Mouse (Mus musculus): ENCODE measurements at regions not wholly inside any gene's neighbourhood (a gene's known extent, or its start where the extent isn't known, plus 50 kb on each side); places are given as distances from the start of the nearest gene placed in this dataset.

- H3K27me3 ChIP-seq (ENCODE audit: control insufficient read depth, insufficient read depth, low read length): no peaks in the 10 kb centered on the region
- H3K9ac ChIP-seq: no peak overlapping the region
- H3K4me2 ChIP-seq (replicated peaks): no peak overlapping the region
- no peak overlapping the region for H3K4me3 ChIP-seq (replicated peaks; ENCODE audit: low read length)
- H3K27ac ChIP-seq: no peak overlapping the region
- H3K9me3 ChIP-seq (ENCODE audit: control insufficient read depth, low read length): no peaks in the 10 kb centered on the region
- H3K36me3 ChIP-seq (replicated peaks; ENCODE audit: control insufficient read depth, insufficient read depth): no peaks in the 10 kb centered on the region
- DNase-seq (ENCODE audit: low spot score) (no peak), ATAC-seq (ENCODE audit: low FRiP score) (no peak)
- 87% methylated on average over 11 of the region's 11 CpGs for WGBS
- H3K4me1 ChIP-seq (replicated peaks; ENCODE audit: control insufficient read depth, insufficient read depth, low read length): peaks cover 10% of the 10 kb centered on the region; the same call in 1 of the 2 replicates
Measured at GRCm38 (mm10) chr10:70799191-70799742, 143.5 kb upstream of the Phyhipl start.

GRCm38 (mm10) chr10:70788814-70789452, 133.2 kb upstream of the Phyhipl start:
- ATAC-seq (ENCODE audit: low FRiP score): peak; percentile 75

DNA sequence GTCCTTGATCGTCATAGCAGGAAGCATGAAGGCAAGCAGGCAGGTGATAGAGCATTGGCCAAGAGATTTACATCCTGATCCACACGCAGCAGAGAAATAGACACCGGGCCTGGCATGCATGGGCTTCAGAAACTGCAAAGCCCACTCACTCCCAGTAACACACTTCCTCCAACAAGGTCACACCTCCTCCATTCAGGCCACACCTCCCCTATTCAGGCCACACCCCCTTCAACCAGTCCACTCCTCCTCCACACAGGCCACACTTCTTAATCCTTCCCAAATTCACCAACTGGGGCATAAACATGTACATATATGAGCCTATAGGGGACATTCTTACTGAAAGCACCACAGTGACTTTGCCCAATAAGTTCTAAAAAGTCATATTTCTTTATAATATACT, 125.3 kb upstream of the Phyhipl start:
- no peak overlapping the region for H3K4me3 ChIP-seq (replicated peaks; ENCODE audit: low read length)
- no peak overlapping the region for H3K4me2 ChIP-seq (replicated peaks)
- ATAC-seq (ENCODE audit: low FRiP score): no peak
- no peaks in the 10 kb centered on the region for H3K9me3 ChIP-seq (ENCODE audit: control insufficient read depth, low read length)
- no peaks in the 10 kb centered on the region for H3K36me3 ChIP-seq (replicated peaks; ENCODE audit: control insufficient read depth, insufficient read depth)
- H3K4me1 ChIP-seq (replicated peaks; ENCODE audit: control insufficient read depth, insufficient read depth, low read length): no peaks in the 10 kb centered on the region
- no peaks in the 10 kb centered on the region for H3K27me3 ChIP-seq (ENCODE audit: control insufficient read depth, insufficient read depth, low read length)
- no peak overlapping the region for H3K27ac ChIP-seq
- no peak for DNase-seq (ENCODE audit: low spot score)
- WGBS: 99% methylated on average over 3 of the region's 3 CpGs
- H3K9ac ChIP-seq: no peak overlapping the region

More at GRCm38 (mm10) chr10:70788814-70789452, 133.2 kb upstream of the Phyhipl start:
- Histone ChIP-seq H3K36me3 (replicated peaks; ENCODE audit: control insufficient read depth, insufficient read depth) (no peaks in the 10 kb centered on the region), H3K4me2 (replicated peaks) (no peak overlapping the region), H3K4me1 (replicated peaks; ENCODE audit: control insufficient read depth, insufficient read depth, low read length) (peaks cover 14% of the 10 kb centered on the region), H3K9ac (no peak overlapping the region), H3K9me3 (ENCODE audit: control insufficient read depth, low read length) (no peaks in the 10 kb centered on the region), H3K27me3 (ENCODE audit: control insufficient read depth, insufficient read depth, low read length) (no peaks in the 10 kb centered on the region), H3K4me3 (replicated peaks; ENCODE audit: low read length) (no peak overlapping the region), H3K27ac (peak overlapping the region; percentile 66)
- peak; percentile 77 for DNase-seq (ENCODE audit: low spot score)
- WGBS: 32% methylated on average over 7 of the region's 7 CpGs

- no peak for ATAC-seq (ENCODE audit: low FRiP score)
- 77% methylated on average over 11 of the region's 11 CpGs for WGBS
Measured at GRCm38 (mm10) chr10:70778596-70778995, 122.8 kb upstream of the Phyhipl start.

GRCm38 (mm10) chr10:70774571-70774970, 118.8 kb upstream of the Phyhipl start:
- DNase-seq (ENCODE audit: low spot score): no peak
- Histone ChIP-seq H3K4me1 (replicated peaks; ENCODE audit: control insufficient read depth, insufficient read depth, low read length) (no peaks in the 10 kb centered on the region), H3K27me3 (ENCODE audit: control insufficient read depth, insufficient read depth, low read length) (no peaks in the 10 kb centered on the region), H3K9me3 (ENCODE audit: control insufficient read depth, low read length) (no peaks in the 10 kb centered on the region), H3K36me3 (replicated peaks; ENCODE audit: control insufficient read depth, insufficient read depth) (no peaks in the 10 kb centered on the region), H3K27ac (no peak overlapping the region), H3K9ac (no peak overlapping the region), H3K4me3 (replicated peaks; ENCODE audit: low read length) (no peak overlapping the region), H3K4me2 (replicated peaks) (no peak overlapping the region)
- ATAC-seq (ENCODE audit: low FRiP score): no peak
- 76% methylated on average over 2 of the region's 2 CpGs for WGBS

More at GRCm38 (mm10) chr10:70778596-70778995, 122.8 kb upstream of the Phyhipl start:
- H3K9me3 ChIP-seq (ENCODE audit: control insufficient read depth, low read length): no peaks in the 10 kb centered on the region
- no peaks in the 10 kb centered on the region for H3K36me3 ChIP-seq (replicated peaks; ENCODE audit: control insufficient read depth, insufficient read depth)
- H3K4me1 ChIP-seq (replicated peaks; ENCODE audit: control insufficient read depth, insufficient read depth, low read length): no peaks in the 10 kb centered on the region
- no peak overlapping the region for H3K4me2 ChIP-seq (replicated peaks)
- no peak overlapping the region for H3K27ac ChIP-seq
- no peak overlapping the region for H3K4me3 ChIP-seq (replicated peaks; ENCODE audit: low read length)
- H3K9ac ChIP-seq: no peak overlapping the region
- DNase-seq (ENCODE audit: low spot score): no peak
- H3K27me3 ChIP-seq (ENCODE audit: control insufficient read depth, insufficient read depth, low read length): no peaks in the 10 kb centered on the region

- WGBS: 54% methylated on average over 3 of the region's 4 CpGs
- no peak for DNase-seq (ENCODE audit: low spot score)
- ATAC-seq (ENCODE audit: low FRiP score): no peak
Measured at GRCm38 (mm10) chr10:70774159-70774558, 118.4 kb upstream of the Phyhipl start.

GRCm38 (mm10) chr10:70767461-70767860, 111.7 kb upstream of the Phyhipl start:
- WGBS: 77% methylated on average over 7 of the region's 7 CpGs
- H3K27me3 ChIP-seq (ENCODE audit: control insufficient read depth, insufficient read depth, low read length): no peaks in the 10 kb centered on the region
- H3K4me1 ChIP-seq (replicated peaks; ENCODE audit: control insufficient read depth, insufficient read depth, low read length): peaks cover 5% of the 10 kb centered on the region; the same call in 1 of the 2 replicates
- ATAC-seq (ENCODE audit: low FRiP score): no peak
- H3K36me3 ChIP-seq (replicated peaks; ENCODE audit: control insufficient read depth, insufficient read depth): no peaks in the 10 kb centered on the region
- no peaks in the 10 kb centered on the region for H3K9me3 ChIP-seq (ENCODE audit: control insufficient read depth, low read length)
- no peak overlapping the region for H3K27ac ChIP-seq
- no peak overlapping the region for H3K9ac ChIP-seq
- no peak overlapping the region for H3K4me3 ChIP-seq (replicated peaks; ENCODE audit: low read length)
- DNase-seq (ENCODE audit: low spot score): no peak
- no peak overlapping the region for H3K4me2 ChIP-seq (replicated peaks)

More at GRCm38 (mm10) chr10:70774159-70774558, 118.4 kb upstream of the Phyhipl start:
- H3K4me2 ChIP-seq (replicated peaks): no peak overlapping the region
- no peaks in the 10 kb centered on the region for H3K4me1 ChIP-seq (replicated peaks; ENCODE audit: control insufficient read depth, insufficient read depth, low read length)
- H3K27me3 ChIP-seq (ENCODE audit: control insufficient read depth, insufficient read depth, low read length): no peaks in the 10 kb centered on the region
- H3K9me3 ChIP-seq (ENCODE audit: control insufficient read depth, low read length): no peaks in the 10 kb centered on the region
- no peaks in the 10 kb centered on the region for H3K36me3 ChIP-seq (replicated peaks; ENCODE audit: control insufficient read depth, insufficient read depth)
- H3K27ac ChIP-seq: no peak overlapping the region
- no peak overlapping the region for H3K9ac ChIP-seq
- H3K4me3 ChIP-seq (replicated peaks; ENCODE audit: low read length): no peak overlapping the region

- ATAC-seq (ENCODE audit: low FRiP score): no peak
- H3K9ac ChIP-seq: no peak overlapping the region
- WGBS: 62% methylated on average over 1 of the region's 1 CpGs
Measured at GRCm38 (mm10) chr10:70766869-70767268, 111.1 kb upstream of the Phyhipl start.

GRCm38 (mm10) chr10:70766450-70766849, 110.7 kb upstream of the Phyhipl start:
- no peaks in the 10 kb centered on the region for H3K36me3 ChIP-seq (replicated peaks; ENCODE audit: control insufficient read depth, insufficient read depth)
- WGBS: 41% methylated on average over 8 of the region's 8 CpGs
- DNase-seq (ENCODE audit: low spot score) (no peak), ATAC-seq (ENCODE audit: low FRiP score) (no peak)
- H3K4me2 ChIP-seq (replicated peaks): no peak overlapping the region
- H3K4me3 ChIP-seq (replicated peaks; ENCODE audit: low read length): no peak overlapping the region
- H3K4me1 ChIP-seq (replicated peaks; ENCODE audit: control insufficient read depth, insufficient read depth, low read length): peaks cover 5% of the 10 kb centered on the region; the same call in 1 of the 2 replicates
- no peak overlapping the region for H3K27ac ChIP-seq
- no peaks in the 10 kb centered on the region for H3K27me3 ChIP-seq (ENCODE audit: control insufficient read depth, insufficient read depth, low read length)
- H3K9ac ChIP-seq: no peak overlapping the region
- no peaks in the 10 kb centered on the region for H3K9me3 ChIP-seq (ENCODE audit: control insufficient read depth, low read length)

More at GRCm38 (mm10) chr10:70766869-70767268, 111.1 kb upstream of the Phyhipl start:
- no peak overlapping the region for H3K4me2 ChIP-seq (replicated peaks)
- no peaks in the 10 kb centered on the region for H3K9me3 ChIP-seq (ENCODE audit: control insufficient read depth, low read length)
- peaks cover 5% of the 10 kb centered on the region; the same call in 1 of the 2 replicates for H3K4me1 ChIP-seq (replicated peaks; ENCODE audit: control insufficient read depth, insufficient read depth, low read length)
- no peaks in the 10 kb centered on the region for H3K27me3 ChIP-seq (ENCODE audit: control insufficient read depth, insufficient read depth, low read length)
- H3K27ac ChIP-seq: no peak overlapping the region
- no peaks in the 10 kb centered on the region for H3K36me3 ChIP-seq (replicated peaks; ENCODE audit: control insufficient read depth, insufficient read depth)
- no peak overlapping the region for H3K4me3 ChIP-seq (replicated peaks; ENCODE audit: low read length)
- DNase-seq (ENCODE audit: low spot score): no peak
